Mouse (Mus musculus): Measurements from ENCODE around the gene Arhgap33.

DNA sequence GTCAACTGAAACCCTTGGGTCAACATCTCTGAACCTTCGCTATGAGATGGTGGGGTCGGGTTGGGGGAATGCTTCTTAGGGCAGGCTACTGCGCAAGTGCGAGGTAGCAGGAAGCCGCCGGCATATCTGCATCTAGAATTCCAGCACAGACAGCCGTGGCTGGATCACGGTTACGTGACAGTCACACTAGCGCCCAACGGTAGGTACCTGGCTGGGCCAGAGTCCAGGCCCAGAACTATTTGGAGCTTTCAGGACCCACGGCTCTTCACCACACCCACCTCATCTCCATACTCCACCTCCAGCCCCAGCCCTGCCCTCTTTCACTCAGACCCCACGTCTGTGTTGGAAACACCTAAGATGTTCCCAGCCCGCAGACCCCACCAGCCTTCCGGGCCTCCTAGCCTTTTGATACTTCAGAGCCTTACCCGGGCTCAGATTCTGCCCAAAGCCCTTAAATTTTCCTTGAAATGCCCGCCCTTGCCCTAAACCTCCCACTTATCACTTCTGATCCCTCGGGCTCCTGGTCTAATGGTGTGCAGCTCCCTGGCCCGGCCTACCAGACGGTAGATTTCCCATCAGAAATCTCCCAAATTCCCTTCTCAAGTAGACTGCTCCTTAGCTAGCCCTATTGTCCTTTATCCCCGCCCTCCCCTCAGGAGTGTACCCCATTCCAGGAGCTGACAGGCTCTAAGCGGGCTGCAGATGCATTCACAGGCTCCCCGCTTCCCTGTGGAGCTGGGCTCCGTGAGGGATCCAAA lies 19.7 kb downstream of the Arhgap33 start:
- no peak for TF ChIP-seq CTCF (IDR thresholded peaks at IDR 0.05; ENCODE audit: insufficient read depth, low read depth, low read length)
- TF ChIP-seq POLR2A (IDR thresholded peaks at IDR 0.05; ENCODE audit: insufficient read depth, low read depth, low read length) = no peak

Data from olfactory bulb, adult 2 months (tissue).